Mouse (Mus musculus) intestine, postnatal 0 days (tissue): ENCODE results near the gene Artn. TPM values are rescaled to one million over a fixed set of nuclear protein-coding genes. Genes with fewer than 3 reads are reported as not detected.

Experiments used
- ATAC-seq: fragments of 200-750 bp; cut with Nextera tagmentation; 2 replicates; pipeline ENCODE4 v1.8.0; 2017; ENCODE audit warnings: mild to moderate bottlenecking, moderate TSS enrichment, moderate library complexity
- H3K27ac ChIP-seq: fragments of 300-500 bp; sonication (generic); 2 replicates; pipeline ENCODE4 v1.5.1; 2014; ENCODE audit warnings: mild to moderate bottlenecking, low read depth, low read length, moderate library complexity
- H3K27me3 ChIP-seq: fragments of 300-500 bp; sonication (generic); replicated peaks from 2 replicates; pipeline ENCODE4 v1.6.1; 2014; ENCODE audit warnings: low read length, mixed read lengths; ENCODE audit not compliant: control insufficient read depth, insufficient read depth
- H3K36me3 ChIP-seq: fragments of 300-500 bp; sonication (generic); 2 replicates; pipeline ENCODE4 v1.6.1; 2014; ENCODE audit warnings: mild to moderate bottlenecking, moderate library complexity; ENCODE audit not compliant: control insufficient read depth, insufficient read depth
- H3K4me1 ChIP-seq: fragments of 300-500 bp; sonication (generic); replicated peaks from 2 replicates; pipeline ENCODE4 v1.6.1; 2014; ENCODE audit warnings: antibody characterized with exemption, low read length, mixed read lengths; ENCODE audit not compliant: control insufficient read depth, insufficient read depth
- H3K4me2 ChIP-seq: fragments of 300-500 bp; sonication (generic); replicated peaks from 2 replicates; pipeline ENCODE4 v1.6.1; 2014; ENCODE audit warnings: low read depth, mild to moderate bottlenecking, moderate library complexity
- H3K4me3 ChIP-seq: fragments of 300-500 bp; sonication (generic); 2 replicates; pipeline ENCODE4 v1.5.1; 2014; ENCODE audit warnings: low read depth, low read length
- H3K9ac ChIP-seq: fragments of 300-500 bp; sonication (generic); 2 replicates; pipeline ENCODE4 v1.6.1; 2014; ENCODE audit warnings: mild to moderate bottlenecking, low read depth, low read length
- H3K9me3 ChIP-seq: fragments of 300-500 bp; sonication (generic); 2 replicates; pipeline ENCODE4 v1.6.1; 2016; ENCODE audit warnings: mixed run types; ENCODE audit not compliant: control insufficient read depth
- CTCF ChIP-seq: sonication (generic); IDR thresholded peaks from 2 replicates; pipeline ENCODE4 v1.5.1; 2016; ENCODE audit warnings: low read depth, mild to moderate bottlenecking, control low read depth, antibody characterized with exemption, moderate library complexity
- WGBS: fragments of 180-500 bp; shearing (Covaris S2); extraction: QIAGEN DNeasy Blood & Tissue Kit; methylation state at CpG from one replicate; pipeline ENCODE4 v1.1.7; 2014; 5-methylcytosine and 5-hydroxymethylcytosine counted together
- polyA plus RNA-seq: library from polyadenylated mRNA; unstranded; fragments of >200 nt; fragmentation: Nextera tagmentation; extraction: Ambion mirVana; gene quantifications from 2 replicates; pipeline ENCODE4 v1.2.1, GENCODE M21; 2015

Gene Artn
- polyA plus RNA-seq, 1 experiment from 2014 or later, result 1.3 TPM

GRCm38 (mm10) chr4:117890750-117891149 lies 38.8 kb downstream of the Artn start:
- no peak overlapping the region for H3K27ac ChIP-seq
- TF ChIP-seq CTCF, result no peak
- peaks cover 8% of the 10 kb centered on the region; the same call in 1 of the 2 replicates for H3K36me3 ChIP-seq
- ATAC-seq, result no peak
- H3K27me3 ChIP-seq, result no peaks in the 10 kb centered on the region
- H3K4me3 ChIP-seq, result no peak overlapping the region
- 91% methylated on average over 8 of the region's 8 CpGs for WGBS
- H3K9ac ChIP-seq, result no peak overlapping the region
- H3K4me2 ChIP-seq, result no peak overlapping the region; the same call in 1 of the 2 replicates
- 0 out of 2 replicates have a peak, but pooled peaks cover 6% of the 10 kb centered on the region for H3K4me1 ChIP-seq
- no peaks in the 10 kb centered on the region for H3K9me3 ChIP-seq

DNA sequence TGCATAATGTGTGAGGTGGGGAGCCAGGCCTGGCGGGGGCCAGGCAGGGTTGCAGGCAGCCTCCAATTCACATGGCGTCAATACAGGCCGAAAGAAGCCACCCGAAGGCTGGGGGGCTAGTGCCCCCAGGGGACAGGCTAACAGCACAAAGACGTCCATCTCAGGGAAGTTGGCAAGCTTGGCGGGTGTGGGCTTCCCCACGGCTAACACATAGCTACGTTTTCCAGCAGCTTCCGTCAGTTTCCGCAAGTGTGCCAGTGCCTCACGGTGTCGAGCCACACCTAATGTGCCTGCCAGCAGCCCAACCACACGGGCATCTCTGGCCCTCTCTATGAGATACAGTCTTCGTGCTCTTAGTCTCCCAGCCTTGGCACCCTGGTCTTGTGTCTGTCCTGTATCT lies 39.5 kb downstream of the Artn start:
- 0 out of 2 replicates have a peak, but pooled peaks cover 6% of the 10 kb centered on the region for H3K4me1 ChIP-seq
- no peak for ATAC-seq
- peaks cover 15% of the 10 kb centered on the region; the same call in 1 of the 2 replicates for H3K36me3 ChIP-seq
- no peaks in the 10 kb centered on the region for H3K27me3 ChIP-seq
- H3K4me3 ChIP-seq, result no peak overlapping the region
- 92% methylated on average over 14 of the region's 14 CpGs for WGBS
- no peak overlapping the region for H3K27ac ChIP-seq
- H3K9me3 ChIP-seq, result no peaks in the 10 kb centered on the region
- H3K4me2 ChIP-seq, result no peak overlapping the region
- H3K9ac ChIP-seq, result no peak overlapping the region
- no peak for TF ChIP-seq CTCF

- H3K27ac ChIP-seq, result no peak overlapping the region
- H3K27me3 ChIP-seq, result no peaks in the 10 kb centered on the region
- H3K36me3 ChIP-seq, result peaks cover 21% of the 10 kb centered on the region
- H3K4me2 ChIP-seq, result no peak overlapping the region
- no peak for TF ChIP-seq CTCF
- H3K9me3 ChIP-seq, result no peaks in the 10 kb centered on the region
- 90% methylated on average over 15 of the region's 15 CpGs for WGBS
- H3K4me1 ChIP-seq, result 0 out of 2 replicates have a peak, but pooled peaks cover 6% of the 10 kb centered on the region
- H3K4me3 ChIP-seq, result no peak overlapping the region
- no peak for ATAC-seq
- no peak overlapping the region for H3K9ac ChIP-seq
These were observed 40.1 kb downstream of the Artn start for GRCm38 (mm10) chr4:117889471-117889870.

- Histone ChIP-seq H3K27me3 (no peaks in the 10 kb centered on the region), H3K4me3 (no peak overlapping the region), H3K9me3 (no peaks in the 10 kb centered on the region), H3K36me3 (peaks cover 26% of the 10 kb centered on the region), H3K9ac (no peak overlapping the region), H3K4me1 (0 out of 2 replicates have a peak, but pooled peaks cover 6% of the 10 kb centered on the region), H3K4me2 (no peak overlapping the region), H3K27ac (no peak overlapping the region)
- no peak for TF ChIP-seq CTCF
- no peak for ATAC-seq
- 67% methylated on average over 2 of the region's 2 CpGs for WGBS
These were observed 41.6 kb downstream of the Artn start for GRCm38 (mm10) chr4:117887920-117888319.

DNA sequence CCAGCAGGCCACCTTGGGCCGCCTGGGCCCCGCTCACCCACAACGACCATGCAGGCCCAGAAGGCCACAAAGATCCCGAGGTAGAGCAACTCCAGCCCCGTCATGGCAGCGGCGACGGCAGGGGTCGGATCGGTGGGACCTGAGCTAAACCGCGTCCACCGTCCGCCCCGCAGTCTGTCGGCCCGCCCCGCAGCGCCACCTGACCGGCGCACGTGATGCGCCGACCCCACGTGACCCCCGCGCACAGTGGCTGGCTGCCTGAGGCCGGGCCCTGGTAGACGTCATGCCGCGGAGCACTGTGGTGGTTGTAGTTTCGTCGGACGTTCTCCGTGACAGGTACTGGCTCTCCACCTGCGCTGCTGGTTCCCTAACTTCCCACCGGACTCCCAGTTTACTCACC lies 42.4 kb downstream of the Artn start, which contains the start of gene Atp6v0b:
Gene Atp6v0b (minus strand): TSS at position 201 of the 400 bp plus-strand sequence.
- peak within 1 kb of the TSS; percentile 98 for H3K4me2 ChIP-seq
- peak within 1 kb of the TSS; percentile 89 for H3K9ac ChIP-seq
- peaks cover 26% of the 10 kb centered on the region for H3K36me3 ChIP-seq
- 0 out of 2 replicates have a peak, but pooled peaks cover 6% of the 10 kb centered on the region for H3K4me1 ChIP-seq
- no peak for TF ChIP-seq CTCF
- peak within 1 kb of the TSS; percentile 98 for H3K4me3 ChIP-seq
- no peaks in the 10 kb centered on the region for H3K27me3 ChIP-seq
- peak within 1 kb of the TSS; percentile 68 for H3K27ac ChIP-seq
- ATAC-seq, result peak; percentile 86
- WGBS, result under 1% methylated on average over 37 of the region's 37 CpGs
- no peaks in the 10 kb centered on the region for H3K9me3 ChIP-seq

GRCm38 (mm10) chr4:117886644-117887043 lies 42.9 kb downstream of the Artn start:
- Histone ChIP-seq H3K9ac (peak overlapping the region; percentile 89), H3K27ac (peak overlapping the region; percentile 68), H3K4me2 (peak overlapping the region; percentile 98), H3K4me3 (peak overlapping the region; percentile 98), H3K27me3 (no peaks in the 10 kb centered on the region), H3K4me1 (0 out of 2 replicates have a peak, but pooled peaks cover 6% of the 10 kb centered on the region), H3K9me3 (no peaks in the 10 kb centered on the region), H3K36me3 (peaks cover 26% of the 10 kb centered on the region)
- peak; percentile 5; the same call in 1 of the 2 replicates for ATAC-seq
- TF ChIP-seq CTCF, result no peak
- 1% methylated on average over 24 of the region's 24 CpGs for WGBS
